Mouse (Mus musculus) brain, embryonic 14.5 days (tissue): ENCODE measurements at regions not wholly inside any gene's neighbourhood (a gene's known extent, or its start where the extent isn't known, plus 50 kb on each side); places are given as distances from the start of the nearest gene placed in this dataset.

Source experiments
- CTCF ChIP-seq: fragments of 200-500 bp; IDR thresholded peaks from 2 replicates; pipeline ENCODE4 v1.5.1; 2012; ENCODE audit warnings: inconsistent platforms, mild to moderate bottlenecking, moderate library complexity, borderline replicate concordance; ENCODE audit not compliant: insufficient read depth, insufficient read length; ENCODE audit errors: extremely low read depth
- POLR2A ChIP-seq: fragments of 200-500 bp; IDR thresholded peaks from 2 replicates; pipeline ENCODE4 v1.6.1; 2012; ENCODE audit warnings: mild to moderate bottlenecking, inconsistent platforms, borderline replicate concordance; ENCODE audit not compliant: poor library complexity, insufficient read depth, insufficient read length, severe bottlenecking; ENCODE audit errors: extremely low read depth

- TF ChIP-seq CTCF (no peak), POLR2A (no peak)
Measured at GRCm38 (mm10) chrX:132362832-132363231, 1326.0 kb downstream of the Pcdh19 start.
